19 mouse cellular contexts compared by ENCODE assay signal in the genomic region with DNA sequence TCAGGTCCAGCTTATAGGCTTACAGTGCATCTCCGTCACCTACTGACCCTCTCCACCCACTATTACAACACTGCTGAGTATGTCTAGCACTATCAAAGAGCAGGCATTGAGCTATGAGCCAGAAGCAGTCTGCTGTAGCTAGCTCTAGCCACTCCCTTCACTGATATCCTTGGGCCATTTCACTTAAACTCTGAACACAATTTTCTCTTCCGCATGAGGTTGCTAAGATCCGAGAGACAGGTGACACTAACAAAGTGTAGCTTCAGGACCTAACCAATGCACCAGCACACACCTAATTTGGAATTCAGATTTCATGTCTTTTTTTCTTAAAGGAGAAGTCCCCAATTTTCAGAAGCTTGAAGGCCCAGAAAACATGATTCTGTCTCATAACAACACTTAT. TPM values are rescaled to one million over a fixed set of nuclear protein-coding genes. Genes with fewer than 3 reads are reported as not detected.
DNase-seq lines count a peak whose midpoint lies in the region; ATAC-seq and TF ChIP-seq lines count a peak whose summit lies in the region.
"Had no signal": no experiment of that assay in that cellular context is flagged by ENCODE, and none has a peak within 500 bp of the region (broad histone marks: within the 10 kb centered on the region; RNA-seq: fewer than 3 reads in every experiment).

No protein-coding gene starts in this region.

- DNase-seq in MEL (ENCODE audit: low read depth, low spot score) = peak; percentile 88
- DNase-seq in fat pad, adult 2 months (ENCODE audit: extremely low read depth, low read depth, low spot score) = peak; percentile 84
- DNase-seq in liver, embryonic 13.5 days = no peak
- peak; percentile 32 for DNase-seq in splenic B cell, adult 2 months (ENCODE audit: low read depth, low spot score)
- DNase-seq in cerebellum, postnatal 36 days = no peak
- no peak for DNase-seq in left cerebral cortex, postnatal 36 days (ENCODE audit: low spot score in 2 of 2)
- DNase-seq in kidney, postnatal 4 days = no peak
- DNase-seq: adrenal gland, postnatal 14 days; cerebellum, adult 2 months; gastrocnemius, postnatal 14 days; heart, postnatal 14 days; kidney, postnatal 14 days; lung, postnatal 10 days; thymus, adult 2 months had no signal

- H3K79me2 ChIP-seq in MEL (ENCODE audit: control insufficient read depth, insufficient read depth, low read length, poor library complexity) = no peaks in the 10 kb centered on the region

- H3K27ac ChIP-seq in MEL (ENCODE audit: control insufficient read depth, low read depth, low read length) = peak overlapping the region; percentile 99
- H3K27ac ChIP-seq in liver, embryonic 13.5 days = peak overlapping the region; percentile 54
- H3K27ac ChIP-seq: forebrain, embryonic 12.5 days; hindbrain, embryonic 13.5 days; neural tube, embryonic 12.5 days had no signal

- peaks cover 0 to 35% of the 10 kb centered on the region in 2 experiments; a peak in 2 of 4 replicates for H3K36me3 ChIP-seq in MEL (ENCODE audit: control insufficient read depth in 1 of 2, insufficient read depth in 2 of 2, low read length in 2 of 2)
- H3K36me3 ChIP-seq in liver, embryonic 13.5 days = no peaks in the 10 kb centered on the region
- no peaks in the 10 kb centered on the region for H3K36me3 ChIP-seq in splenic B cell, adult 2 months (ENCODE audit: control insufficient read depth, insufficient read depth, low read length, poor library complexity, severe bottlenecking)
- H3K36me3 ChIP-seq: forebrain, embryonic 12.5 days; hindbrain, embryonic 13.5 days; neural tube, embryonic 12.5 days had no signal

- peak; percentile 91 for ATAC-seq in liver, embryonic 13.5 days (ENCODE audit: low read depth)

- WGBS in liver, embryonic 13.5 days (ENCODE audit: insufficient replicate concordance) = 42% methylated on average over 3 of the region's 3 CpGs

- TF ChIP-seq CTCF in MEL (IDR thresholded peaks at IDR 0.05 in 2 of 3, conservative IDR thresholded peaks at IDR 0.05 in 1 of 3; ENCODE audit: control insufficient read depth in 1 of 3, insufficient read depth in 1 of 3, low read depth in 2 of 3, low read length in 3 of 3, poor library complexity in 1 of 3, severe bottlenecking in 1 of 3) = no peak

- peak overlapping the region; percentile 63 for H3K9ac ChIP-seq in MEL (ENCODE audit: control insufficient read depth, low read depth, low read length, poor library complexity, severe bottlenecking)
- no peak overlapping the region; the same call in 1 of the 2 replicates for H3K9ac ChIP-seq in liver, embryonic 13.5 days
- H3K9ac ChIP-seq: forebrain, embryonic 12.5 days; hindbrain, embryonic 13.5 days; neural tube, embryonic 12.5 days had no signal

- intact Hi-C loops in left cerebral cortex, postnatal 36 days (cut with DNase I) = no loop called here

- no peak for TF ChIP-seq EP300 in MEL (IDR thresholded peaks at IDR 0.05; ENCODE audit: low read depth in 1 of 2, low read length in 2 of 2)

- no peaks in the 10 kb centered on the region for H3K9me3 ChIP-seq in MEL (replicated peaks; ENCODE audit: insufficient read depth, low read length)
- no peaks in the 10 kb centered on the region for H3K9me3 ChIP-seq in liver, embryonic 13.5 days (replicated peaks)
- H3K9me3 ChIP-seq: forebrain, embryonic 12.5 days; hindbrain, embryonic 13.5 days; neural tube, embryonic 12.5 days had no signal

- TF ChIP-seq RAD21 in MEL (IDR thresholded peaks at IDR 0.05; ENCODE audit: low read depth, low read length) = no peak; the same call in 1 of the 2 replicates

- peak in 1 of 2 experiments; percentile 55; a peak in 2 of 4 replicates for TF ChIP-seq POLR2A in MEL (IDR thresholded peaks at IDR 0.05; ENCODE audit: control insufficient read depth in 1 of 2, insufficient read depth in 1 of 2, low read depth in 1 of 2, low read length in 2 of 2, poor library complexity in 1 of 2)

- peak overlapping the region; percentile 6 to 30; a peak in 3 of 4 replicates for H3K4me3 ChIP-seq in MEL (ENCODE audit: control insufficient read depth in 1 of 2, insufficient read depth in 1 of 2, low read depth in 2 of 2, low read length in 2 of 2)
- H3K4me3 ChIP-seq in liver, embryonic 13.5 days (replicated peaks) = no peak overlapping the region
- H3K4me3 ChIP-seq: forebrain, embryonic 12.5 days; hindbrain, embryonic 13.5 days; megakaryocyte, embryonic 14.5 days; neural tube, embryonic 12.5 days had no signal

- no peaks in the 10 kb centered on the region for H3K27me3 ChIP-seq in MEL (ENCODE audit: control insufficient read depth in 1 of 2, insufficient read depth in 2 of 2, low read length in 2 of 2)
- H3K27me3 ChIP-seq in liver, embryonic 13.5 days = no peaks in the 10 kb centered on the region
- no peaks in the 10 kb centered on the region for H3K27me3 ChIP-seq in splenic B cell, adult 2 months (ENCODE audit: control insufficient read depth, insufficient read depth, low read length, poor library complexity, severe bottlenecking)
- H3K27me3 ChIP-seq: forebrain, embryonic 12.5 days; hindbrain, embryonic 13.5 days; neural tube, embryonic 12.5 days had no signal

- peak overlapping the region; percentile 49 for H3K4me2 ChIP-seq in liver, embryonic 13.5 days
- H3K4me2 ChIP-seq: forebrain, embryonic 12.5 days; heart, embryonic 11.5 days; hindbrain, embryonic 13.5 days; neural tube, embryonic 12.5 days had no signal

- peaks cover 26 to 37% of the 10 kb centered on the region in 2 experiments for H3K4me1 ChIP-seq in MEL (ENCODE audit: control insufficient read depth in 1 of 2, insufficient read depth in 2 of 2, low read length in 2 of 2)
- H3K4me1 ChIP-seq in liver, embryonic 13.5 days (replicated peaks) = peaks cover 29% of the 10 kb centered on the region
- H3K4me1 ChIP-seq: forebrain, embryonic 12.5 days; hindbrain, embryonic 13.5 days; megakaryocyte, embryonic 14.5 days; neural tube, embryonic 12.5 days had no signal

TF ChIP-seq in MEL, 35 proteins besides CTCF, POLR2A, EP300 and RAD21:
- TF ChIP-seq NELFE (IDR thresholded peaks at IDR 0.05; ENCODE audit: low read depth, low read length) (peak; percentile 47; the same call in 1 of the 2 replicates), TCF12 (IDR thresholded peaks at IDR 0.05; ENCODE audit: low read depth, low read length) (0 out of 2 replicates have a peak, but pooled peaks have one; percentile 9), UBTF (IDR thresholded peaks at IDR 0.05; ENCODE audit: borderline replicate concordance, insufficient read depth, low read depth, low read length) (no peak), GABPA (IDR thresholded peaks at IDR 0.05; ENCODE audit: low read depth, low read length) (no peak), GATA1 (IDR thresholded peaks at IDR 0.05; ENCODE audit: low read depth, low read length) (0 out of 2 replicates have a peak, but pooled peaks have one; percentile 7), ZMIZ1 (IDR thresholded peaks at IDR 0.05; ENCODE audit: low read depth, low read length) (0 out of 2 replicates have a peak, but pooled peaks have one; percentile 20), MYB (IDR thresholded peaks at IDR 0.05; ENCODE audit: low read depth, low read length) (no peak), CHD1 (IDR thresholded peaks at IDR 0.05; ENCODE audit: low read depth, low read length) (peak; percentile 95), MEF2A (IDR thresholded peaks at IDR 0.05; ENCODE audit: extremely low read depth, insufficient replicate concordance, low read depth, low read length, poor library complexity, severe bottlenecking) (no peak), ZNF384 (IDR thresholded peaks at IDR 0.05; ENCODE audit: low read depth, low read length) (peak; percentile 97), ETS1 (IDR thresholded peaks at IDR 0.05; ENCODE audit: low read depth, low read length) (no peak; the same call in 1 of the 2 replicates), ELF1 (IDR thresholded peaks at IDR 0.05; ENCODE audit: low read depth, low read length) (peak; percentile 22; the same call in 1 of the 2 replicates), SIN3A (IDR thresholded peaks at IDR 0.05; ENCODE audit: low read length) (peak; percentile 5), BHLHE40 (IDR thresholded peaks at IDR 0.05; ENCODE audit: borderline replicate concordance, low read depth, low read length) (no peak), NRF1 (IDR thresholded peaks at IDR 0.05; ENCODE audit: insufficient read depth, low read depth, low read length, poor library complexity, severe bottlenecking) (no peak), TBP (IDR thresholded peaks at IDR 0.05; ENCODE audit: low read depth, low read length) (peak; percentile 66), POLR2AphosphoS2 (IDR thresholded peaks at IDR 0.05; ENCODE audit: low read length) (no peak), MXI1 (IDR thresholded peaks at IDR 0.05; ENCODE audit: low read depth, low read length) (no peak)
TF ChIP-seq in MEL: peak in this region for 9.

RNA-seq across cellular contexts. Expression of gene Atl2, which starts 30.6 kb away (rescaled TPM):
- total RNA-seq in MEL (2012; rRNA removed) = 28.9 and 29.5 TPM in 2 replicates
- 100 to 1,000 TPM in 1 of 2 experiments, 10 to 100 TPM in 1; 43.3 to 118 TPM for polyA plus RNA-seq in MEL (2012; ENCODE audit: insufficient read depth in 1 of 2, insufficient read length in 2 of 2, low read depth in 1 of 2, low replicate concordance in 2 of 2, missing spikeins in 1 of 2)
- polyA plus RNA-seq in liver, embryonic 13.5 days (2015; fragmentation: Nextera tagmentation; extraction: Ambion mirVana) = 31.7 and 40.2 TPM in 2 replicates
- 10 to 100 TPM; 61.8 to 75.2 TPM for total RNA-seq in left cerebral cortex, postnatal 36 days (2021)

Comparison
In these comparisons a context has a peak if more than half of its experiments do, and no peak if none do; other contexts are left out.
1. DNase-seq: peak in MEL (single experiment), fat pad, adult 2 months (single experiment) and splenic B cell, adult 2 months (single experiment); none in liver, embryonic 13.5 days (single experiment), cerebellum, postnatal 36 days (0 of 2), left cerebral cortex, postnatal 36 days (0 of 2) and kidney, postnatal 4 days (0 of 2).